Mouse (Mus musculus) brain, adult 10 weeks (tissue): ENCODE measurements around the gene Wdr60. TPM values are rescaled to one million over a fixed set of nuclear protein-coding genes. Genes with fewer than 3 reads are reported as not detected.

Experiments used
- polyA plus RNA-seq: library from polyadenylated mRNA; stranded (reverse); fragments of 350-450 nt; fragmentation: Illumina TruSeq; extraction: RNeasy Lipid Tissue Mini Kit (QIAGEN cat#74804); gene quantifications from one replicate; pipeline ENCODE4 v1.2.3, GENCODE M21; 2015; ENCODE audit warnings: low read depth, low replicate concordance

Gene Wdr60
- polyA plus RNA-seq = 17.6 TPM

DNA sequence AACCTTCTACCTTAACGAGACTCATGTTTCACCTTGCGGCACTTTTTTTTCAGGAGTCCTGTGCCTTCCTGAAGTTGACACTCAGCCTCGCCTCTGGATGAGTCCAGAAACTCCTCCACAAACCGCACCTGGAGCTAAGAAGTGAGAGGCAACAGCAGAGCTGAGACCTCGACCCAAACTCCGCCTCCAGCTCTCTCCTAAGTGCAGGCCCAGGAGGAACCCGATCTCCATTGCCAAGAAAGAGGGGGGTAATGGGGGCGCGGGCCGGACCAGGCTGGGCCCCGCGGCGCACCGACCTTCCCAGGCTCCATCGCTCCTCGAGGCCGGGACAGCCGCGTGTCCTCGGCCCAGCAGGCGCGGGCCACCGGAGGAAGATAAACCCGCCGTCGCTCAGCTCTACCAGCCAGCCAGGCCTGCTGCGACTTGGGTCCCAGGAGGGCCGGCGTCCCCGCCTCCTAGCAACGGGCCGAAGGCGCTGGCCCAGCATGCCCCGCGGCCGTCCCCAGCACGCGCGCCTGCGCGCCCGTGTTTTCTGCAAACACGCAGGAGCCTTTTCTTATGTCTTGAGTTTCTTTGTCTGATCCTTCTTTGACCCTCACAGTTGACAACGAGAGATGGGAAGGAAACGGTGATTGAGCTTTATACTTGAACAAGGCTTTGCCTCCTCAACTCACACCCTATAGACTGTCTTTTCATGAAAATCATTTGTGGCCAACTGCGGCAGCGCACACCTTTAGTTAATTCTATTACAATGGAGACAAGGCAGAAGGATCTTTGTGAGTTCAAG, at the start of gene Wdr60:
TSS of gene Wdr60 (minus strand) at position 468 of the 787 bp plus-strand sequence.

DNA sequence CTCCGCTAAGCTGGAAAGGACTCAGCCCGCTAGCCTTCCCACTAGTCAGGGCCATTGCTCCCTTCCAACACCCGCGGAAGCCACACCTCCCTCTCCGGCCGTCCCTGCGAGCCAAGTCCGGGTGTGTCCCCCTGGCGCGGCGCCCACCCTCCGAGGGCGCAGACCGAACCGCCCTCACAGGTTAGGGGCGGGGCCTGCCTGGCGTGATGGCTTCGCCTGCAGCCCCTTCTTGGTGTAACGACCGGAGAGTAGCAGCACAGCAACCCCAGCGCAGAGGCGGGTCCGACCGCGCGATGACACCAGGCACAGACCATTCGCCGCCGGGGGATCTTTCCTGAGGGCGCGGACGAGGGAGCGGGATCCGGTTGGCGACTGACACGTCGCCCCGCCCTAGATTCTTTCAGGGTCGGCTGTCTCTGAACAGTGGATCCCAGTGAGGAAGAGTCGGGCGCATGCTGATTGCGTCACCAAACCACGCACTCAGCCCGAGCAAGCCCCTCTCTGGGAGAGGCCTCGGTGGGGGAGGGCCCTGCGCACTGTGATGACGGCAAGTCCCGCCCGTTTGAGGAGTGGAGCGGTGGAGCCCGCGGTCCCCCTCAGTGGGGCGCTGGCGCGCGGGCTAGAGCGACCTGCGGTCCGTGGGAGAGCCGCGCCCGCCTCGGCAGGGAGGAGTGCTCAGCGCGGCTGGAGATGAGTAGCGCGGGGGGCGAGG, 18.0 kb upstream of the Wdr60 start, which contains the start of gene Esyt2:
TSS of gene Esyt2 (plus strand) at position 544 of the 712 bp plus-strand sequence.

DNA sequence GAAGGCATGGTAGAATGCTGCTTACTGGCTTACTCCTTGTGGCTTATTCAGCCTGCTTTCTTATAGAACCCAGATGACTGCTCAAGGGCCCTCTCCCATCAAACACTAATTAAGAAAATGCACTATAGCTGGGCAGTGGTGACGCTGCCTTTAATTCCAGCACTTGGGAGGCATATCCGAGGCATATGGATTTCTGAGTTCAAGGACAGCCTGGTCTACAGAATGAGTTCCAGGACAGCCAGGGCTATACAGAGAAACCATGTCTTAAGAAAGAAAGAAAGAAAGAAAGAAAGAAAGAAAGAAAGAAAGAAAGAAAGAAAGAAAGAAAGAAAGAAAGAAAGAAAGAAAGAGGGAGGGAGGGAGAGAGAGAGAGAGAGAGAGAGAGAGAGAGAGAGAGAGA, 12.3 kb upstream of the Wdr60 start, which contains the start of gene Gm11027:
TSS of gene Gm11027 (plus strand) at position 301 of the 400 bp plus-strand sequence.

Other genes starting within 250 kb of the Wdr60 start
- gene Zfp386, start 215.3 kb downstream of the Wdr60 start, polyA plus RNA-seq = 34.8 TPM
- 2.7 TPM for gene Vipr2, start 185.3 kb downstream of the Wdr60 start, polyA plus RNA-seq
- gene Gm11027, start 12.4 kb upstream of the Wdr60 start, polyA plus RNA-seq = not detected
- 28.2 TPM for gene Esyt2, start 18.2 kb upstream of the Wdr60 start, polyA plus RNA-seq
- gene Ncapg2, start 142.4 kb upstream of the Wdr60 start, polyA plus RNA-seq = 3.5 TPM
- gene Ptprn2, start 222.7 kb upstream of the Wdr60 start, polyA plus RNA-seq = 160 TPM